Mouse (Mus musculus) midbrain, embryonic 16.5 days (tissue): Measurements from ENCODE around the gene Abcb11. TPM values are rescaled to one million over a fixed set of nuclear protein-coding genes. Genes with fewer than 3 reads are reported as not detected.

Experiments
- ATAC-seq: fragments of 200-750 bp; cut with Nextera tagmentation; 2 replicates; pipeline ENCODE4 v1.8.0; 2017; ENCODE audit warnings: moderate TSS enrichment
- H3K27ac ChIP-seq: fragments of 300-500 bp; sonication (generic); 2 replicates; pipeline ENCODE4 v1.5.1; 2014; ENCODE audit warnings: mild to moderate bottlenecking, low read length, mixed read lengths
- H3K27me3 ChIP-seq: fragments of 300-500 bp; sonication (generic); 2 replicates; pipeline ENCODE4 v1.6.1; 2014; ENCODE audit warnings: low read depth, low read length, mixed read lengths; ENCODE audit not compliant: control insufficient read depth, insufficient read depth
- H3K36me3 ChIP-seq: fragments of 300-500 bp; sonication (generic); 2 replicates; pipeline ENCODE4 v1.6.1; 2014; ENCODE audit warnings: mild to moderate bottlenecking, low read length, moderate library complexity, mixed read lengths; ENCODE audit not compliant: control insufficient read depth, insufficient read depth
- H3K4me1 ChIP-seq: fragments of 300-500 bp; sonication (generic); 2 replicates; pipeline ENCODE4 v1.6.1; 2014; ENCODE audit warnings: mild to moderate bottlenecking, low read length, mixed read lengths; ENCODE audit not compliant: control insufficient read depth, insufficient read depth
- H3K4me2 ChIP-seq: fragments of 300-500 bp; sonication (generic); 2 replicates; pipeline ENCODE4 v1.6.1; 2014; ENCODE audit warnings: mild to moderate bottlenecking, low read length, mixed read lengths
- H3K4me3 ChIP-seq: fragments of 300-500 bp; sonication (generic); 2 replicates; pipeline ENCODE4 v1.5.1; 2014; ENCODE audit warnings: low read depth, mild to moderate bottlenecking, low read length, moderate library complexity, mixed read lengths
- H3K9ac ChIP-seq: fragments of 300-500 bp; sonication (generic); 2 replicates; pipeline ENCODE4 v1.6.1; 2014; ENCODE audit warnings: low read depth, low read length, mixed read lengths
- H3K9me3 ChIP-seq: fragments of 300-500 bp; sonication (generic); replicated peaks from 2 replicates; pipeline ENCODE4 v1.6.1; 2014; ENCODE audit warnings: mild to moderate bottlenecking, low read length, mixed read lengths; ENCODE audit not compliant: control insufficient read depth, poor library complexity, severe bottlenecking
- WGBS: fragments of 180-500 bp; shearing (Covaris S2); extraction: QIAGEN DNeasy Blood & Tissue Kit; methylation state at CpG from one replicate; pipeline ENCODE4 v1.1.7; 2014; 5-methylcytosine and 5-hydroxymethylcytosine counted together
- polyA plus RNA-seq: library from polyadenylated mRNA; unstranded; fragments of >200 nt; fragmentation: Nextera tagmentation; extraction: Ambion mirVana; gene quantifications from 2 replicates; pipeline ENCODE4 v1.2.1, GENCODE M21; 2015

Gene Abcb11
- polyA plus RNA-seq, 1 experiment from 2014 or later = not detected

DNA sequence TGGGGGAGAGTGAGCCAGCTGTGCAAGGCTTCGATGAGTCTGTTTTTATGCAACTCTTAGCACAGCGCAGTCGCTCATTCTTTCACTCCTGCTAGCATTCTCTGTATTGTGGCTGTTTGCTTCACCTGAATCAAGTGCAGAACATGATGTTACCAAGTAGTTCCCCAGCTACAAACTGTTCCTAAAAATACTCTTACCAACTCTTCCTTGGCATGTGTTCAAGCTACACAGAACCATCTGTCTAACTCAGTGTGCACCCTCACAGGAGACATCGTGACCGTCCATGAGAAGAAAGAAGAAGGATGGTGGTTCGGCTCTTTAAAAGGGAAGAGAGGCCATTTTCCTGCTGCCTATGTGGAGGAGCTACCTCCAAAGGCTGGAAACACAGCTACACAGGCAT, 153.7 kb downstream of the Abcb11 start:
- Histone ChIP-seq H3K4me2 (no peak overlapping the region), H3K9ac (no peak overlapping the region), H3K27ac (no peak overlapping the region), H3K27me3 (no peaks in the 10 kb centered on the region), H3K36me3 (no peaks in the 10 kb centered on the region), H3K9me3 (no peaks in the 10 kb centered on the region), H3K4me1 (no peaks in the 10 kb centered on the region), H3K4me3 (no peak overlapping the region)
- WGBS = 91% methylated on average over 6 of the region's 6 CpGs
- ATAC-seq = no peak

Other genes starting within 250 kb of the Abcb11 start
- gene Nostrin, start 206.8 kb downstream of the Abcb11 start, polyA plus RNA-seq = 1.5 and 2.0 TPM in 2 replicates
- gene Spc25, start 136.4 kb downstream of the Abcb11 start, polyA plus RNA-seq = 18.9 and 25.6 TPM in 2 replicates
- gene G6pc2, start 131.5 kb downstream of the Abcb11 start, polyA plus RNA-seq = not detected in 2 replicates
- not detected in 2 replicates for gene Dhrs9, start 37.8 kb upstream of the Abcb11 start, polyA plus RNA-seq
- gene Lrp2, start 243.4 kb upstream of the Abcb11 start, polyA plus RNA-seq = 0.58 and 0.88 TPM in 2 replicates